Mouse (Mus musculus) layer of hippocampus, adult 2 months (tissue): ENCODE measurements at regions not wholly inside any gene's neighbourhood (a gene's known extent, or its start where the extent isn't known, plus 50 kb on each side); places are given as distances from the start of the nearest gene placed in this dataset.

Source experiments
- DNase-seq, 2 experiments: peaks; one replicate each; pipeline ENCODE4 v3.0.0; 2022; ENCODE audit warnings: low spot score in 2 of 2
- H3K27ac ChIP-seq: fragments of 200-600 bp; 2 replicates; pipeline ENCODE4 v1.8.1; 2022
- H3K4me3 ChIP-seq: fragments of 200-600 bp; 2 replicates; pipeline ENCODE4 v1.8.1; 2022; ENCODE audit warnings: mild to moderate bottlenecking
- CTCF ChIP-seq: fragments of 200-600 bp; conservative IDR thresholded peaks from 2 replicates; pipeline ENCODE4 v1.8.1; 2022; ENCODE audit warnings: antibody characterized with exemption, mild to moderate bottlenecking, moderate library complexity

GRCm38 (mm10) chr5:147794711-147795532 is 65.3 kb upstream of the Pomp start:
- no peak overlapping the region for H3K4me3 ChIP-seq
- H3K27ac ChIP-seq = no peak overlapping the region
- no peak for TF ChIP-seq CTCF
- DNase-seq = no peak

GRCm38 (mm10) chr5:147793059-147793458 is 67.2 kb upstream of the Pomp start:
- TF ChIP-seq CTCF = no peak
- H3K4me3 ChIP-seq = no peak overlapping the region
- DNase-seq = no peak
- H3K27ac ChIP-seq = no peak overlapping the region

- DNase-seq = no peak
- no peak overlapping the region for H3K4me3 ChIP-seq
- TF ChIP-seq CTCF = no peak
These were observed 66.8 kb upstream of the Flt1 start for GRCm38 (mm10) chr5:147792638-147793037.

GRCm38 (mm10) chr5:147791121-147791520 is 65.3 kb upstream of the Flt1 start:
- no peak for DNase-seq
- no peak overlapping the region for H3K27ac ChIP-seq
- H3K4me3 ChIP-seq = no peak overlapping the region
- peak; percentile 62 for TF ChIP-seq CTCF

More at GRCm38 (mm10) chr5:147792638-147793037, 66.8 kb upstream of the Flt1 start:
- H3K27ac ChIP-seq = no peak overlapping the region

- TF ChIP-seq CTCF = no peak
- Histone ChIP-seq H3K4me3 (no peak overlapping the region), H3K27ac (no peak overlapping the region)
- no peak for DNase-seq
These were observed 62.7 kb upstream of the Flt1 start for GRCm38 (mm10) chr5:147788496-147788895.

- Histone ChIP-seq H3K4me3 (no peak overlapping the region), H3K27ac (no peak overlapping the region)
- TF ChIP-seq CTCF = no peak
- DNase-seq = no peak
These were observed 61.0 kb upstream of the Flt1 start for GRCm38 (mm10) chr5:147786857-147787256.

- Histone ChIP-seq H3K27ac (no peak overlapping the region), H3K4me3 (no peak overlapping the region)
- DNase-seq = no peak
- TF ChIP-seq CTCF = peak; percentile 35
These were observed 58.3 kb upstream of the Flt1 start for GRCm38 (mm10) chr5:147784159-147784558.

- TF ChIP-seq CTCF = no peak
- DNase-seq = no peak
- Histone ChIP-seq H3K27ac (no peak overlapping the region), H3K4me3 (no peak overlapping the region)
These were observed 57.7 kb upstream of the Flt1 start for GRCm38 (mm10) chr5:147783476-147783875.

GRCm38 (mm10) chr5:147782761-147783160 is 57.0 kb upstream of the Flt1 start:
- Histone ChIP-seq H3K27ac (no peak overlapping the region), H3K4me3 (no peak overlapping the region)
- no peak for DNase-seq
- TF ChIP-seq CTCF = no peak

- no peak for DNase-seq
- no peak for TF ChIP-seq CTCF
- H3K4me3 ChIP-seq = no peak overlapping the region
- no peak overlapping the region for H3K27ac ChIP-seq
These were observed 56.5 kb upstream of the Flt1 start for GRCm38 (mm10) chr5:147782241-147782681.

GRCm38 (mm10) chr5:147781215-147781614 is 55.4 kb upstream of the Flt1 start:
- no peak for TF ChIP-seq CTCF
- H3K4me3 ChIP-seq = no peak overlapping the region
- no peak overlapping the region for H3K27ac ChIP-seq
- no peak for DNase-seq

GRCm38 (mm10) chr5:147778557-147778956 is 52.7 kb upstream of the Flt1 start:
- no peak overlapping the region for H3K4me3 ChIP-seq
- no peak for DNase-seq

More at GRCm38 (mm10) chr5:147778557-147778956, 52.7 kb upstream of the Flt1 start:
- no peak for TF ChIP-seq CTCF
- no peak overlapping the region for H3K27ac ChIP-seq
